Mouse (Mus musculus): ENCODE data around the gene Slc25a48. TPM values are rescaled to one million over a fixed set of nuclear protein-coding genes. Genes with fewer than 3 reads are reported as not detected.

Gene Slc25a48
- polyA plus RNA-seq (2014; fragmentation: Nextera tagmentation; extraction: Ambion mirVana) = 0.19 and 0.22 TPM in 2 replicates

- 2% methylated on average over 51 of the region's 51 CpGs for WGBS
- peak within 1 kb of the TSS; percentile 36 for H3K9ac ChIP-seq
- DNase-seq (peak; percentile 66), ATAC-seq (ENCODE audit: insufficient read depth) (0 out of 2 replicates have a peak, but pooled peaks have one; percentile 34)
- peak within 1 kb of the TSS; percentile 37 for H3K4me3 ChIP-seq (ENCODE audit: low read depth, low read length)
- H3K4me2 ChIP-seq = peak within 1 kb of the TSS; percentile 71
- no peaks in the 10 kb centered on the region for H3K9me3 ChIP-seq (ENCODE audit: low read depth, low read length)
- no peak for TF ChIP-seq CTCF (IDR thresholded peaks at IDR 0.05; ENCODE audit: low read depth)
- no peaks in the 10 kb centered on the region for H3K36me3 ChIP-seq (ENCODE audit: insufficient read depth)
- H3K27ac ChIP-seq (ENCODE audit: low read depth) = no peak within 1 kb of the TSS
- H3K27me3 ChIP-seq (ENCODE audit: insufficient read depth, low read length) = peaks cover 43% of the 10 kb centered on the region
- 0 out of 2 replicates have a peak, but pooled peaks cover 6% of the 10 kb centered on the region for H3K4me1 ChIP-seq (ENCODE audit: insufficient read depth)
Measured at GRCm38 (mm10) chr13:56438211-56439075, at the start of gene Slc25a48. Gene Slc25a48 (plus strand): TSS chr13:56438355.

GRCm38 (mm10) chr13:56397572-56397971 lies 40.6 kb upstream of the Slc25a48 start:
- Histone ChIP-seq H3K4me3 (ENCODE audit: low read depth, low read length) (no peak overlapping the region), H3K36me3 (ENCODE audit: insufficient read depth) (no peaks in the 10 kb centered on the region), H3K9me3 (ENCODE audit: low read depth, low read length) (no peaks in the 10 kb centered on the region), H3K4me1 (ENCODE audit: insufficient read depth) (peaks cover 12% of the 10 kb centered on the region; the same call in 1 of the 2 replicates), H3K4me2 (no peak overlapping the region), H3K27ac (ENCODE audit: low read depth) (no peak overlapping the region; the same call in 1 of the 2 replicates), H3K9ac (no peak overlapping the region), H3K27me3 (ENCODE audit: insufficient read depth, low read length) (no peaks in the 10 kb centered on the region)
- 22% methylated on average over 5 of the region's 5 CpGs for WGBS
- no peak for TF ChIP-seq CTCF (IDR thresholded peaks at IDR 0.05; ENCODE audit: low read depth)
- ATAC-seq (ENCODE audit: insufficient read depth) = peak; percentile 94
- peak; percentile 81 for DNase-seq

GRCm38 (mm10) chr13:56401186-56401585 lies 37.0 kb upstream of the Slc25a48 start:
- no peak for TF ChIP-seq CTCF (IDR thresholded peaks at IDR 0.05; ENCODE audit: low read depth)
- Histone ChIP-seq H3K4me2 (no peak overlapping the region), H3K27me3 (ENCODE audit: insufficient read depth, low read length) (no peaks in the 10 kb centered on the region), H3K9ac (no peak overlapping the region), H3K27ac (ENCODE audit: low read depth) (no peak overlapping the region), H3K4me3 (ENCODE audit: low read depth, low read length) (no peak overlapping the region), H3K9me3 (ENCODE audit: low read depth, low read length) (no peaks in the 10 kb centered on the region), H3K36me3 (ENCODE audit: insufficient read depth) (no peaks in the 10 kb centered on the region), H3K4me1 (ENCODE audit: insufficient read depth) (peaks cover 12% of the 10 kb centered on the region; the same call in 1 of the 2 replicates)
- no peak for DNase-seq
- WGBS = 58% methylated on average over 4 of the region's 4 CpGs
- ATAC-seq (ENCODE audit: insufficient read depth) = no peak

- H3K4me2 ChIP-seq = no peak overlapping the region
- ATAC-seq (ENCODE audit: insufficient read depth) (no peak), DNase-seq (no peak)
- no peak for TF ChIP-seq CTCF (IDR thresholded peaks at IDR 0.05; ENCODE audit: low read depth)
- no peaks in the 10 kb centered on the region for H3K36me3 ChIP-seq (ENCODE audit: insufficient read depth)
- 77% methylated on average over 8 of the region's 8 CpGs for WGBS
- H3K27me3 ChIP-seq (ENCODE audit: insufficient read depth, low read length) = no peaks in the 10 kb centered on the region
- H3K9ac ChIP-seq = no peak overlapping the region
- no peak overlapping the region for H3K27ac ChIP-seq (ENCODE audit: low read depth)
- no peaks in the 10 kb centered on the region for H3K4me1 ChIP-seq (ENCODE audit: insufficient read depth)
- no peaks in the 10 kb centered on the region for H3K9me3 ChIP-seq (ENCODE audit: low read depth, low read length)
- H3K4me3 ChIP-seq (ENCODE audit: low read depth, low read length) = no peak overlapping the region
Measured at GRCm38 (mm10) chr13:56403381-56404086, 34.6 kb upstream of the Slc25a48 start.

- Histone ChIP-seq H3K4me2 (no peak overlapping the region), H3K36me3 (ENCODE audit: insufficient read depth) (no peaks in the 10 kb centered on the region), H3K27ac (ENCODE audit: low read depth) (no peak overlapping the region), H3K9ac (no peak overlapping the region), H3K27me3 (ENCODE audit: insufficient read depth, low read length) (no peaks in the 10 kb centered on the region), H3K4me3 (ENCODE audit: low read depth, low read length) (no peak overlapping the region), H3K9me3 (ENCODE audit: low read depth, low read length) (no peaks in the 10 kb centered on the region), H3K4me1 (ENCODE audit: insufficient read depth) (no peaks in the 10 kb centered on the region)
- WGBS = 64% methylated on average over 6 of the region's 6 CpGs
- TF ChIP-seq CTCF (IDR thresholded peaks at IDR 0.05; ENCODE audit: low read depth) = no peak
- ATAC-seq (ENCODE audit: insufficient read depth) (no peak), DNase-seq (no peak)
Measured at GRCm38 (mm10) chr13:56404511-56405140, 33.5 kb upstream of the Slc25a48 start.

GRCm38 (mm10) chr13:56412286-56412873 lies 25.8 kb upstream of the Slc25a48 start:
- no peak for TF ChIP-seq CTCF (IDR thresholded peaks at IDR 0.05; ENCODE audit: low read depth)
- ATAC-seq (ENCODE audit: insufficient read depth) = no peak
- H3K4me1 ChIP-seq (ENCODE audit: insufficient read depth) = no peaks in the 10 kb centered on the region
- H3K27me3 ChIP-seq (ENCODE audit: insufficient read depth, low read length) = no peaks in the 10 kb centered on the region
- H3K27ac ChIP-seq (ENCODE audit: low read depth) = no peak overlapping the region
- H3K9me3 ChIP-seq (ENCODE audit: low read depth, low read length) = no peaks in the 10 kb centered on the region
- H3K9ac ChIP-seq = no peak overlapping the region
- DNase-seq = no peak
- no peaks in the 10 kb centered on the region for H3K36me3 ChIP-seq (ENCODE audit: insufficient read depth)
- no peak overlapping the region for H3K4me3 ChIP-seq (ENCODE audit: low read depth, low read length)
- 75% methylated on average over 9 of the region's 9 CpGs for WGBS
- no peak overlapping the region for H3K4me2 ChIP-seq

Data from lung, embryonic 14.5 days (tissue).